Mouse (Mus musculus) stomach, embryonic 14.5 days (tissue): ENCODE results near the gene Gna14. TPM values are rescaled to one million over a fixed set of nuclear protein-coding genes. Genes with fewer than 3 reads are reported as not detected.

ENCODE experiments used
- ATAC-seq: fragments of 200-750 bp; cut with Nextera tagmentation; 2 replicates; pipeline ENCODE4 v1.8.0; 2017; ENCODE audit warnings: low read depth, moderate TSS enrichment; ENCODE audit not compliant: insufficient number of reproducible peaks, insufficient read depth, low FRiP score
- H3K27ac ChIP-seq: fragments of 300-500 bp; sonication (generic); 2 replicates; pipeline ENCODE4 v1.5.1; 2014; ENCODE audit warnings: mild to moderate bottlenecking, low read length, moderate library complexity, mixed read lengths
- H3K27me3 ChIP-seq: fragments of 300-500 bp; sonication (generic); 2 replicates; pipeline ENCODE4 v1.6.1; 2014; ENCODE audit warnings: low read length, control low read depth, mixed read lengths; ENCODE audit not compliant: control insufficient read depth, insufficient read depth
- H3K36me3 ChIP-seq: fragments of 300-500 bp; sonication (generic); 2 replicates; pipeline ENCODE4 v1.6.1; 2014; ENCODE audit warnings: mild to moderate bottlenecking, control low read depth, low read length, moderate library complexity, mixed read lengths; ENCODE audit not compliant: control insufficient read depth, insufficient read depth
- H3K4me1 ChIP-seq: fragments of 300-500 bp; sonication (generic); 2 replicates; pipeline ENCODE4 v1.6.1; 2014; ENCODE audit warnings: low read length, control low read depth, mixed read lengths; ENCODE audit not compliant: control insufficient read depth, insufficient read depth
- H3K4me2 ChIP-seq: fragments of 300-500 bp; sonication (generic); replicated peaks from 2 replicates; pipeline ENCODE4 v1.6.1; 2014; ENCODE audit warnings: low read depth, low read length, control low read depth
- H3K4me3 ChIP-seq: fragments of 300-500 bp; sonication (generic); 2 replicates; pipeline ENCODE4 v1.5.1; 2014; ENCODE audit warnings: low read depth, low read length, control low read depth
- H3K9ac ChIP-seq: fragments of 300-500 bp; sonication (generic); replicated peaks from 2 replicates; pipeline ENCODE4 v1.6.1; 2014; ENCODE audit warnings: low read depth, mild to moderate bottlenecking, control low read depth, low read length, moderate library complexity, mixed read lengths
- H3K9me3 ChIP-seq: fragments of 300-500 bp; sonication (generic); 2 replicates; pipeline ENCODE4 v1.6.1; 2016; ENCODE audit warnings: low read depth, low read length, control low read depth; ENCODE audit not compliant: control insufficient read depth
- WGBS: fragments of 180-500 bp; shearing (Covaris S2); extraction: QIAGEN DNeasy Blood & Tissue Kit; methylation state at CpG from one replicate; pipeline ENCODE4 v1.1.7; 2014; 5-methylcytosine and 5-hydroxymethylcytosine counted together
- polyA plus RNA-seq: library from polyadenylated mRNA; unstranded; fragments of >200 nt; fragmentation: Nextera tagmentation; extraction: Ambion mirVana; gene quantifications from 2 replicates; pipeline ENCODE4 v1.2.1, GENCODE M21; 2014

Gene Gna14
- polyA plus RNA-seq, 1 experiment from 2014 or later = 30.4 TPM

DNA sequence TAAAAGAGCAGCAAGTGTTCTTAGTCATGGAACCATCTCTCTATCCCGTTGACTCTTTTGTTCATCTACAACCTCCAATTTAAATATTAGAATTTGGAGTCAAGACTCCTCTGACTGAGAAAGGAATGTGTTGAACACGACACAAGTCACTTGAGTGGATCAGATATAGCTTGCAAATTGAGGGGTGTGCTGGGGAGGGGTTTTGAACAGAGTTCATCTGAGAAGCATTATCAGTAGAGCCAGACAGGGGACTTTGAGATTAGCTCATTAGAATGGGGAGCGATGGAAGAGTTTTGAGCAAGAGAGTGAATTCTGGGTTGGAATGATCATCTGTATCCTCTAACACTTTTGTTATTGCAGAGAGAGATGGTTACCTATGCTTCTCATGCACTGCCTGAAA lies 46.5 kb downstream of the Gna14 start:
- Histone ChIP-seq H3K4me1 (no peaks in the 10 kb centered on the region), H3K27ac (no peak overlapping the region), H3K4me3 (no peak overlapping the region), H3K4me2 (no peak overlapping the region), H3K27me3 (no peaks in the 10 kb centered on the region), H3K9me3 (no peaks in the 10 kb centered on the region), H3K36me3 (no peaks in the 10 kb centered on the region; the same call in 1 of the 2 replicates), H3K9ac (no peak overlapping the region)
- ATAC-seq = no peak
- 88% methylated on average over 3 of the region's 3 CpGs for WGBS

DNA sequence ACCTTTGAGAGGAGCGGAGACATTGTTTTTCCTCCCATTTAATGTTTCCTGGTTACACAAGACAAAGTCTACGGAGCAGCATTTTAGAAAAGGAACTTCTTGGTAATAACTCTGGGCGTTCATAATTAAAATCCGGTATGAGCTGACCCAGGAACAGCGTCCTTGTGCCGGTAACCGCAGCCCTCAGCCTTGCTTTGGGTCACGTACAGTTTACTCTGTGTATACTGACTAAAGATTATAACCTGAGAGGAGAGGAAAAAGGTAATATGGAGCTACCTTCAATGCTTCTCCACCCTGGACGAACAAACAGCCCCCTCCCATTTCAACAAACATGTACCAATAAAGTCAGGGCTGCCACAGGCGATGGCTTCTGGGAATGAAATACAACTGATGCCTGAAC lies 48.7 kb downstream of the Gna14 start:
- Histone ChIP-seq H3K4me3 (no peak overlapping the region), H3K27me3 (no peaks in the 10 kb centered on the region), H3K36me3 (no peaks in the 10 kb centered on the region; the same call in 1 of the 2 replicates), H3K9me3 (no peaks in the 10 kb centered on the region), H3K4me2 (no peak overlapping the region), H3K9ac (no peak overlapping the region), H3K4me1 (no peaks in the 10 kb centered on the region), H3K27ac (no peak overlapping the region)
- peak; percentile 33; the same call in 1 of the 2 replicates for ATAC-seq
- 83% methylated on average over 10 of the region's 10 CpGs for WGBS

DNA sequence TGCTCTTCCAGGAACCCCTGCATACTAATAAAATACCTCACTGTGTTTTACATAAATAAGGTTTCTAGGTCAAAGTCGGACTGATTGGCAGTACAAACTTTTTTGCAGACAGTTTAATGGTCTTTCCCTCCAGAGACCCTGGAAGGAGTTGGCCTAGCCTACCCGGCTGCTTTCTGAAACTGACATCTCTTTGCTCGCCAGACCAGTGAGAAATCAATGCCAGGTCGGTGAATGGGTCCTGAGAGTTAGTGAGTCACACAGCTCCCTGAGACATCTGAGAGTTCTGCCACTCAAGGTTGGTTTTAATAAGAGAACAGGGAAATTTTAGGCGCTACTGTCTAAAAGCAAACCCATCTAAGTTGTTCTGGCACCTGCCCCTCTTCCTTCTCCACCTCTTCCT lies 49.1 kb downstream of the Gna14 start:
- Histone ChIP-seq H3K36me3 (no peaks in the 10 kb centered on the region; the same call in 1 of the 2 replicates), H3K27ac (no peak overlapping the region), H3K4me1 (no peaks in the 10 kb centered on the region), H3K4me2 (no peak overlapping the region), H3K4me3 (no peak overlapping the region), H3K9me3 (no peaks in the 10 kb centered on the region), H3K9ac (no peak overlapping the region), H3K27me3 (no peaks in the 10 kb centered on the region)
- 67% methylated on average over 5 of the region's 5 CpGs for WGBS
- ATAC-seq = no peak

- H3K4me2 ChIP-seq = no peak overlapping the region
- 79% methylated on average over 12 of the region's 12 CpGs for WGBS
- H3K36me3 ChIP-seq = no peaks in the 10 kb centered on the region
- H3K4me3 ChIP-seq = no peak overlapping the region
- no peaks in the 10 kb centered on the region for H3K27me3 ChIP-seq
- H3K27ac ChIP-seq = no peak overlapping the region
- no peak for ATAC-seq
- H3K9ac ChIP-seq = no peak overlapping the region
- no peaks in the 10 kb centered on the region for H3K9me3 ChIP-seq
- H3K4me1 ChIP-seq = no peaks in the 10 kb centered on the region
Observed at GRCm38 (mm10) chr19:16490756-16491155, 55.2 kb downstream of the Gna14 start.

- no peaks in the 10 kb centered on the region for H3K9me3 ChIP-seq
- H3K4me2 ChIP-seq = no peak overlapping the region
- H3K4me3 ChIP-seq = no peak overlapping the region
- H3K27ac ChIP-seq = no peak overlapping the region
- no peak overlapping the region for H3K9ac ChIP-seq
- no peaks in the 10 kb centered on the region for H3K27me3 ChIP-seq
- WGBS = 37% methylated on average over 7 of the region's 7 CpGs
- ATAC-seq = no peak
- no peaks in the 10 kb centered on the region for H3K4me1 ChIP-seq
- H3K36me3 ChIP-seq = no peaks in the 10 kb centered on the region
Observed at GRCm38 (mm10) chr19:16491497-16491896, 55.9 kb downstream of the Gna14 start.

- whole genome bisulfite sequencing = 89% methylated on average over 1 of the region's 1 CpGs
Observed at GRCm38 (mm10) chr19:16492453-16492852, 56.9 kb downstream of the Gna14 start.

GRCm38 (mm10) chr19:16494816-16495516 lies 59.4 kb downstream of the Gna14 start:
- 91% methylated on average over 10 of the region's 10 CpGs for WGBS
- no peak for ATAC-seq
- Histone ChIP-seq H3K4me2 (no peak overlapping the region), H3K4me1 (no peaks in the 10 kb centered on the region), H3K36me3 (no peaks in the 10 kb centered on the region), H3K27ac (no peak overlapping the region), H3K4me3 (no peak overlapping the region), H3K9me3 (no peaks in the 10 kb centered on the region), H3K27me3 (no peaks in the 10 kb centered on the region), H3K9ac (no peak overlapping the region)

More at GRCm38 (mm10) chr19:16492453-16492852, 56.9 kb downstream of the Gna14 start:
- Histone ChIP-seq H3K4me2 (no peak overlapping the region), H3K4me1 (no peaks in the 10 kb centered on the region), H3K27ac (no peak overlapping the region), H3K36me3 (no peaks in the 10 kb centered on the region), H3K4me3 (no peak overlapping the region), H3K27me3 (no peaks in the 10 kb centered on the region), H3K9me3 (no peaks in the 10 kb centered on the region), H3K9ac (no peak overlapping the region)
- no peak for ATAC-seq

- H3K9ac ChIP-seq = no peak overlapping the region
- no peak overlapping the region for H3K4me3 ChIP-seq
- no peaks in the 10 kb centered on the region for H3K27me3 ChIP-seq
- WGBS = 68% methylated on average over 5 of the region's 5 CpGs
- no peak for ATAC-seq
- H3K4me2 ChIP-seq = no peak overlapping the region
- H3K27ac ChIP-seq = no peak overlapping the region
- H3K9me3 ChIP-seq = no peaks in the 10 kb centered on the region
- H3K4me1 ChIP-seq = no peaks in the 10 kb centered on the region
- H3K36me3 ChIP-seq = no peaks in the 10 kb centered on the region
Observed at GRCm38 (mm10) chr19:16496016-16496415, 60.5 kb downstream of the Gna14 start.

DNA sequence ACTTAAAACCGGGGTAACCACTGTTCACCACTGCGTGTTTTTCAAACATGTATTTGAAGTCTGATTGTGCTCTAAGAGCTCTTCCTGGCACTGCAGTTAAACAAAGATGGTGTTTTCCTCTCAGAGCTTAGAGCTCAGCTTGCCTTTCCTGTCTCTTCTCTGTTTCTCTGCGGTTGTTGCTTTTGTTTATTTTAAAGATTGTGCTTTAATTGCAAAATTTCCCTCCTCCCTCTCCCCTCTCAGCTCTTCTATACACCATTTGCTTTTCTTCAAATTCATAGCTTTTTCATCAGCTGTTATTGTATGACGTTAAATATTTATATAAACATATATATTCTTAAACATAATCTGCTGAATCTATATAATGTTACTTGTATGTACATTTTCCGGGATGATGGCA lies 66.5 kb downstream of the Gna14 start:
- no peak for ATAC-seq

More for the DNA sequence above, 66.5 kb downstream of the Gna14 start:
- WGBS = 43% methylated on average over 5 of the region's 5 CpGs
- H3K27me3 ChIP-seq = no peaks in the 10 kb centered on the region
- H3K4me3 ChIP-seq = no peak overlapping the region
- no peaks in the 10 kb centered on the region for H3K4me1 ChIP-seq
- H3K9ac ChIP-seq = no peak overlapping the region
- no peaks in the 10 kb centered on the region for H3K36me3 ChIP-seq
- peak overlapping the region; percentile 10; the same call in 1 of the 2 replicates for H3K27ac ChIP-seq
- no peak overlapping the region for H3K4me2 ChIP-seq
- no peaks in the 10 kb centered on the region for H3K9me3 ChIP-seq
